Mouse (Mus musculus) intestine, embryonic 14.5 days (tissue): ENCODE data around the gene Cyp4f14. TPM values are rescaled to one million over a fixed set of nuclear protein-coding genes. Genes with fewer than 3 reads are reported as not detected.

Source experiments
- ATAC-seq: fragments of 200-750 bp; cut with Nextera tagmentation; replicated peaks from 2 replicates; pipeline ENCODE4 v1.8.0; 2017; ENCODE audit warnings: low read depth, moderate number of reproducible peaks, moderate TSS enrichment, moderate library complexity; ENCODE audit not compliant: low FRiP score, low TSS enrichment
- DNase-seq: peaks from one replicate; pipeline ENCODE4 v3.0.0-alpha.2; 2018; ENCODE audit warnings: low spot score
- H3K27ac ChIP-seq: fragments of 300-500 bp; sonication (generic); 2 replicates; pipeline ENCODE4 v1.5.1; 2014; ENCODE audit warnings: low read depth, mild to moderate bottlenecking, control low read depth
- H3K27me3 ChIP-seq: fragments of 300-500 bp; sonication (generic); replicated peaks from 2 replicates; pipeline ENCODE4 v1.6.1; 2014; ENCODE audit warnings: low read length, control low read depth; ENCODE audit not compliant: control insufficient read depth, insufficient read depth
- H3K36me3 ChIP-seq: fragments of 300-500 bp; sonication (generic); 2 replicates; pipeline ENCODE4 v1.6.1; 2014; ENCODE audit warnings: low read length, control low read depth; ENCODE audit not compliant: control insufficient read depth, insufficient read depth
- H3K4me1 ChIP-seq: fragments of 300-500 bp; sonication (generic); replicated peaks from 2 replicates; pipeline ENCODE4 v1.6.1; 2014; ENCODE audit warnings: low read length, control low read depth, mixed read lengths; ENCODE audit not compliant: control insufficient read depth, insufficient read depth
- H3K4me2 ChIP-seq: fragments of 300-500 bp; sonication (generic); 2 replicates; pipeline ENCODE4 v1.6.1; 2014; ENCODE audit warnings: low read length
- H3K4me3 ChIP-seq: fragments of 300-500 bp; sonication (generic); 2 replicates; pipeline ENCODE4 v1.5.1; 2014; ENCODE audit warnings: low read depth, low read length, control low read depth, mixed read lengths
- H3K9ac ChIP-seq: fragments of 300-500 bp; sonication (generic); 2 replicates; pipeline ENCODE4 v1.6.1; 2014; ENCODE audit warnings: mild to moderate bottlenecking, low read length
- H3K9me3 ChIP-seq: fragments of 300-500 bp; sonication (generic); 2 replicates; pipeline ENCODE4 v1.6.1; 2016; ENCODE audit warnings: low read length, control low read depth; ENCODE audit not compliant: control insufficient read depth
- WGBS: fragments of 180-500 bp; shearing (Covaris S2); extraction: QIAGEN DNeasy Blood & Tissue Kit; methylation state at CpG from one replicate; pipeline ENCODE4 v1.1.7; 2014; 5-methylcytosine and 5-hydroxymethylcytosine counted together
- polyA plus RNA-seq: library from polyadenylated mRNA; unstranded; fragments of >200 nt; fragmentation: Nextera tagmentation; extraction: Ambion mirVana; gene quantifications from 2 replicates; pipeline ENCODE4 v1.2.1, GENCODE M21; 2014

Cyp4f14 gene
- polyA plus RNA-seq, 1 experiment from 2014 or later = 0.73 TPM

GRCm38 (mm10) chr17:32905239-32905638 lies 11.9 kb downstream of the Cyp4f14 start:
- Histone ChIP-seq H3K9ac (no peak overlapping the region), H3K4me3 (no peak overlapping the region), H3K4me1 (no peaks in the 10 kb centered on the region), H3K27ac (no peak overlapping the region), H3K27me3 (peaks cover 5% of the 10 kb centered on the region; the same call in 1 of the 2 replicates), H3K9me3 (no peaks in the 10 kb centered on the region), H3K36me3 (no peaks in the 10 kb centered on the region), H3K4me2 (peak overlapping the region; percentile 33; the same call in 1 of the 2 replicates)
- WGBS = 8% methylated on average over 19 of the region's 19 CpGs
- DNase-seq (peak; percentile 77), ATAC-seq (no peak)

GRCm38 (mm10) chr17:32904414-32904813 lies 12.7 kb downstream of the Cyp4f14 start:
- DNase-seq (no peak), ATAC-seq (no peak)
- no peak overlapping the region for H3K4me3 ChIP-seq
- H3K9me3 ChIP-seq = no peaks in the 10 kb centered on the region
- no peak overlapping the region for H3K4me2 ChIP-seq
- WGBS = 58% methylated on average over 2 of the region's 2 CpGs
- peaks cover 5% of the 10 kb centered on the region; the same call in 1 of the 2 replicates for H3K27me3 ChIP-seq
- no peaks in the 10 kb centered on the region for H3K4me1 ChIP-seq
- no peaks in the 10 kb centered on the region for H3K36me3 ChIP-seq
- H3K9ac ChIP-seq = no peak overlapping the region
- no peak overlapping the region for H3K27ac ChIP-seq

- 71% methylated on average over 1 of the region's 1 CpGs for WGBS
- no peaks in the 10 kb centered on the region for H3K36me3 ChIP-seq
- ATAC-seq = no peak
- DNase-seq = no peak
- H3K9ac ChIP-seq = no peak overlapping the region
- no peak overlapping the region for H3K27ac ChIP-seq
- H3K4me2 ChIP-seq = no peak overlapping the region
- H3K4me1 ChIP-seq = no peaks in the 10 kb centered on the region
- peaks cover 5% of the 10 kb centered on the region; the same call in 1 of the 2 replicates for H3K27me3 ChIP-seq
- no peaks in the 10 kb centered on the region for H3K9me3 ChIP-seq
- no peak overlapping the region for H3K4me3 ChIP-seq
Observed at GRCm38 (mm10) chr17:32901751-32902525, 15.2 kb downstream of the Cyp4f14 start.

GRCm38 (mm10) chr17:32895421-32895820 lies 21.7 kb downstream of the Cyp4f14 start:
- Histone ChIP-seq H3K36me3 (no peaks in the 10 kb centered on the region), H3K9ac (no peak overlapping the region)
- WGBS = 86% methylated on average over 4 of the region's 4 CpGs

GRCm38 (mm10) chr17:32893901-32894300 lies 23.2 kb downstream of the Cyp4f14 start:
- Histone ChIP-seq H3K4me2 (no peak overlapping the region), H3K36me3 (no peaks in the 10 kb centered on the region), H3K9ac (no peak overlapping the region), H3K4me3 (no peak overlapping the region), H3K4me1 (peaks cover 10% of the 10 kb centered on the region), H3K27me3 (no peaks in the 10 kb centered on the region), H3K9me3 (no peaks in the 10 kb centered on the region), H3K27ac (no peak overlapping the region)
- DNase-seq = no peak
- ATAC-seq = no peak
- 87% methylated on average over 3 of the region's 3 CpGs for WGBS

More at GRCm38 (mm10) chr17:32895421-32895820, 21.7 kb downstream of the Cyp4f14 start:
- ATAC-seq = no peak
- no peak for DNase-seq
- Histone ChIP-seq H3K27ac (no peak overlapping the region), H3K27me3 (no peaks in the 10 kb centered on the region), H3K4me1 (peaks cover 4% of the 10 kb centered on the region), H3K4me2 (no peak overlapping the region), H3K9me3 (no peaks in the 10 kb centered on the region), H3K4me3 (no peak overlapping the region)

- no peaks in the 10 kb centered on the region for H3K27me3 ChIP-seq
- WGBS = 12% methylated on average over 32 of the region's 33 CpGs
- H3K4me1 ChIP-seq = peaks cover 10% of the 10 kb centered on the region
Observed at GRCm38 (mm10) chr17:32891239-32892180, 25.6 kb downstream of the Cyp4f14 start, which contains the start of gene Zfp870. TSS of gene Zfp870 (minus strand) at chr17:32891642.

GRCm38 (mm10) chr17:32890852-32891238 lies 26.3 kb downstream of the Cyp4f14 start:
- Histone ChIP-seq H3K4me2 (peak overlapping the region; percentile 77), H3K27ac (peak overlapping the region; percentile 88), H3K4me3 (peak overlapping the region; percentile 91), H3K4me1 (peaks cover 10% of the 10 kb centered on the region), H3K9me3 (no peaks in the 10 kb centered on the region), H3K9ac (peak overlapping the region; percentile 74), H3K27me3 (no peaks in the 10 kb centered on the region), H3K36me3 (peaks cover 8% of the 10 kb centered on the region; the same call in 1 of the 2 replicates)
- 2% methylated on average over 11 of the region's 11 CpGs for WGBS
- ATAC-seq (peak; percentile 50), DNase-seq (no peak)

More at GRCm38 (mm10) chr17:32891239-32892180, 25.6 kb downstream of the Cyp4f14 start, which contains the start of gene Zfp870:
- DNase-seq (peak; percentile 92), ATAC-seq (peak; percentile 98)
- peak within 1 kb of the TSS; percentile 88 for H3K27ac ChIP-seq
- no peaks in the 10 kb centered on the region for H3K9me3 ChIP-seq
- H3K4me2 ChIP-seq = peak within 1 kb of the TSS; percentile 77
- H3K4me3 ChIP-seq = peak within 1 kb of the TSS; percentile 91
- peaks cover 8% of the 10 kb centered on the region; the same call in 1 of the 2 replicates for H3K36me3 ChIP-seq
- H3K9ac ChIP-seq = peak within 1 kb of the TSS; percentile 74

GRCm38 (mm10) chr17:32889611-32890010 lies 27.5 kb downstream of the Cyp4f14 start:
- no peak for ATAC-seq
- 92% methylated on average over 6 of the region's 6 CpGs for WGBS

More at GRCm38 (mm10) chr17:32889611-32890010, 27.5 kb downstream of the Cyp4f14 start:
- Histone ChIP-seq H3K4me3 (no peak overlapping the region), H3K9ac (no peak overlapping the region), H3K27me3 (no peaks in the 10 kb centered on the region), H3K4me1 (peaks cover 10% of the 10 kb centered on the region), H3K9me3 (no peaks in the 10 kb centered on the region), H3K36me3 (peaks cover 19% of the 10 kb centered on the region), H3K27ac (no peak overlapping the region), H3K4me2 (no peak overlapping the region)
- DNase-seq = no peak
